Mouse (Mus musculus): ENCODE results near the gene Msantd4. TPM values are rescaled to one million over a fixed set of nuclear protein-coding genes. Genes with fewer than 3 reads are reported as not detected.
A peak's percentile ranks its signal among the peaks of the same experiment; 100 is the strongest.
"Not testable (repeated sequence)": the region's sequence is repeated elsewhere in the genome, so short reads cannot be mapped to it uniquely, and the experiment has no call there.

Gene Msantd4
- total RNA-seq (2021) = 10 to 100 TPM; 25.2 to 29.8 TPM
- long read RNA-seq, experiment 1, transcript Msantd4-202 (3 exons, 2,800 nt) = major isoform, 38 of 43 reads
- long read RNA-seq, experiment 1, partial matches to known transcripts = 1 of 43 reads
- long read RNA-seq, experiment 1, other reads (novel, unspliced or antisense) = 1 of 43 reads
- long read RNA-seq, experiment 2, transcript Msantd4-202 (3 exons, 2,800 nt) = major isoform, 18 of 21 reads
- long read RNA-seq, experiment 2, partial matches to known transcripts = 1 of 21 reads
- long read RNA-seq, experiment 2, other reads (novel, unspliced or antisense) = 0 of 21 reads

GRCm38 (mm10) chr9:4375828-4376639, at the start of gene Msantd4:
Gene Msantd4 (plus strand): TSS chr9:4376562.
- DNase-seq = peak; percentile 90

GRCm38 (mm10) chr9:4353163-4353562, 23.2 kb upstream of the Msantd4 start:
- DNase-seq = no peak

GRCm38 (mm10) chr9:4376640-4377120, 318 bp downstream of the Msantd4 start:
- DNase-seq = no peak

- not testable (repeated sequence) for DNase-seq
Measured at GRCm38 (mm10) chr9:4400801-4401200, 24.4 kb downstream of the Msantd4 start.

Small RNA genes within 50 kb of the gene (microRNA-seq; reads per million reads assigned to microRNA genes)
- gene Gm23992 = 0 reads per million in 2 experiments

Other genes starting within 250 kb of the Msantd4 start
- gene Aasdhppt, start 67.1 kb upstream of the Msantd4 start, total RNA-seq (2021) = 10 to 100 TPM; 12.3 to 13.3 TPM
- 1 to 10 TPM; 3.2 to 3.8 TPM for gene Kbtbd3, start 66.7 kb upstream of the Msantd4 start, total RNA-seq (2021)

Measured in gastrocnemius, postnatal 10 days (tissue).